ENCODE assay signal across 18 mouse cellular contexts in the genomic region with DNA sequence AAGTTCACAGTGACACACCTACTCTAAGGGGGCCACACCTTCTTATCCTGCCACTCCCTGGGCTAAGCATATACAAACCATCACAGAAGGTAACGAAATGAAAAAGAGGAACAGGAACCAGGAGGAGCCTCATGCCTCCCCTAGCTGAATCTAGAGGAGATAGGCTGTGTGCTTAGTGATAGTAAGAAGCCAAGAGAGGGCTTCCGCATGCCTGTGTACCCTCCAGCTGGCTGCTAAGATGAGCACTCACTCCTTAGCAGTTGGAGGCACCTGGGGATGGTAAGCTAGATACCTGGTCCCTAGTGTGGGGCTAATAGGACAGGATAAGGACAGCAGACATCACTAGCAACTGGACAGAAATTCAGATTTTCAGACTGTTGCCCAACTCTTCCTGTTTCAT.
DNase-seq lines count a peak whose midpoint lies in the region.
"Had no signal": no experiment of that assay in that cellular context is flagged by ENCODE, and none has a peak within 500 bp of the region (broad histone marks: within the 10 kb centered on the region; RNA-seq: fewer than 3 reads in every experiment).

No protein-coding gene starts in this region.

- no peak overlapping the region for H3K4me3 ChIP-seq in macrophage (ENCODE audit: inconsistent target)
- H3K4me3 ChIP-seq: intestine, embryonic 15.5 days; kidney, embryonic 15.5 days; limb, embryonic 10.5 days; midbrain, embryonic 15.5 days had no signal

- WGBS in macrophage (ENCODE audit: missing documents): 16% methylated on average over 2 of the region's 2 CpGs

- peak overlapping the region; percentile 65 for H3K27ac ChIP-seq in macrophage
- H3K27ac ChIP-seq: hindbrain, embryonic 14.5 days; intestine, embryonic 15.5 days; kidney, embryonic 15.5 days; limb, embryonic 10.5 days; liver, embryonic 14.5 days; midbrain, embryonic 15.5 days had no signal

- no peaks in the 10 kb centered on the region; the same call in 1 of the 2 replicates for H3K79me2 ChIP-seq in macrophage (ENCODE audit: inconsistent target)

- no peaks in the 10 kb centered on the region for H3K36me3 ChIP-seq in macrophage (ENCODE audit: inconsistent target)
- H3K36me3 ChIP-seq: intestine, embryonic 15.5 days; kidney, embryonic 15.5 days; limb, embryonic 10.5 days; midbrain, embryonic 15.5 days had no signal

- DNase-seq in spleen, adult 18-20 months: peak; percentile 8 to 25
- DNase-seq in spleen, adult 12 weeks (ENCODE audit: low spot score): no peak
- DNase-seq in MEL-GATA-1-ER (ENCODE audit: extremely low read depth, low read depth) (peak; percentile 69), adipocyte (ENCODE audit: low spot score) (no peak)
- no peak for DNase-seq in left cerebral cortex, adult 9 months (ENCODE audit: low spot score in 2 of 2)
- DNase-seq in cerebellum, postnatal 10 days: no peak
- DNase-seq: adrenal gland, postnatal 36 days; cerebellum, adult 9-10 months; embryo, embryonic 11 days; gastrocnemius, postnatal 10 days; heart, postnatal 10 days had no signal

Comparison
In these comparisons a context has a peak if more than half of its experiments do, and no peak if none do; other contexts are left out.
1. DNase-seq: peak in spleen, adult 18-20 months (2 of 2) and MEL-GATA-1-ER (single experiment); none in spleen, adult 12 weeks (single experiment), left cerebral cortex, adult 9 months (0 of 2), cerebellum, postnatal 10 days (0 of 2) and adipocyte (single experiment).